15 mouse cellular contexts compared by ENCODE assay signal in the genomic region with DNA sequence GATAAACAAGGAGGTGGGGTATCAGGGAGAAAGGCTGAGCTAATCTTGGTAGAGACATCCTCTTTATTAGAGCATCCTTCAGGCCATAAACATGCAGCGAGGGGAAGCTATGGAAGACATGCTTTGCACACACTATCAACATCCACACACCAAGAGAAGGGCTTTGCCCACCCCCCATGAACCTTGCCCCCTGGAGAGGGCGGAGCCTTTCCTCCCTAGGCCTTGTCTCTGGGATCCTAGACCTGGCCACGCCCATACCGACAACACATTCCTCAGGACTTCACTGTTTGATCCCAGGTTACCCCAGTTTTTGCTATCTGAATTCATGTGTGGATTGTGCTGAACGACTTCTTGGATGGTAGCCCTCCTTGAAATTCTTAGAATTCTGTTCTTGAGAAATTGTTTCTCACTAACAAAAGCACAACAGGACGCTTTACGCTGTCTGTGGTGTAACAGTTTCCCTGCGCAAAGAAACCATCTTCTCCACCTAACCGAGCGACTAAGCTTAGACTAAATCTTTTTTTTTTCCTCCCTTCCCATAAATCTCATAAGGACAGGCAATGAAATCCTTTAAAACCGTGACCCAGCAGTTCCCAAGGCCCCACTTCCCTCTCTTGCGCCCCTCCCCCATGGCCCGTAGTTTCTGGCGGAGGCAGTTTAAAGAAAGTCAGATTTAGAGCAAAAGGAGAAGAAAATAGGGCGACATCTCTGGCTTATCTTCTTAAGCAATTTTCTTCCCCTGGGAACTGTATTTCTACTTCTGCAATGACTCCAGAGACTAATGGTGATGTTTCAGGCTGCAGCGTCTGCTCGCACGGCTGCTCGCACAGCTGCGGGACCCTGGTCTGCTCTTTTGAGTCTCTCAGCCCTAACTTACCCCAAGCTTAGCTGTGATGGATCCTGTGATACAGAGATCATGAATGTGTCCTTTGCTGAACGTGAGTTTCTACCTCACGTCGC. TPM values are rescaled to one million over a fixed set of nuclear protein-coding genes. Genes with fewer than 3 reads are reported as not detected.
DNase-seq lines count a peak whose midpoint lies in the region; ATAC-seq and TF ChIP-seq lines count a peak whose summit lies in the region.
"Had no signal": no experiment of that assay in that cellular context is flagged by ENCODE, and none has a peak within 500 bp of the region (broad histone marks: within the 10 kb centered on the region; RNA-seq: fewer than 3 reads in every experiment).

No protein-coding gene starts in this region.

- dilution Hi-C loops in CH12.LX (cut with MboI; ENCODE audit: extremely low pct_ligation_motif_present, extremely low pct_unique_long_range_greater_than_20kb, low sequenced_read_pairs): no loop called here

- peak overlapping the region; percentile 25 for H3K4me2 ChIP-seq in intestine, embryonic 14.5 days (ENCODE audit: low read length)
- H3K4me2 ChIP-seq in intestine, postnatal 0 days (replicated peaks; ENCODE audit: low read depth): no peak overlapping the region
- no peak overlapping the region; the same call in 1 of the 2 replicates for H3K4me2 ChIP-seq in CH12.LX (ENCODE audit: insufficient read depth, low read depth, poor library complexity, severe bottlenecking)
- H3K4me2 ChIP-seq in limb, embryonic 14.5 days (replicated peaks; ENCODE audit: low read depth, low read length, severe bottlenecking): no peak overlapping the region
- H3K4me2 ChIP-seq: heart, embryonic 13.5 days had no signal

- H3K79me2 ChIP-seq in CH12.LX (replicated peaks; ENCODE audit: control insufficient read depth, extremely low read depth, insufficient read depth, poor library complexity, severe bottlenecking): no peaks in the 10 kb centered on the region

- DNase-seq in intestine, embryonic 14.5 days (ENCODE audit: low spot score): no peak
- DNase-seq in CH12.LX (ENCODE audit: extremely low read depth): peak; percentile 79
- peak; percentile 62 for DNase-seq in embryo, embryonic 10.5 days (ENCODE audit: low spot score)
- peak; percentile 28 for DNase-seq in limb, embryonic 14.5 days (ENCODE audit: low spot score)
- DNase-seq in adrenal gland, postnatal 4 days (ENCODE audit: low spot score in 2 of 2): no peak
- DNase-seq in heart, embryonic 10.5 days (ENCODE audit: low spot score): no peak
- DNase-seq in lung, postnatal 36 days: no peak
- DNase-seq: adrenal gland, postnatal 36 days; cerebellum, adult 9-11 months; layer of hippocampus, postnatal 36 days had no signal

- no peak overlapping the region for H3K4me3 ChIP-seq in intestine, embryonic 14.5 days (ENCODE audit: low read depth, low read length)
- H3K4me3 ChIP-seq in intestine, postnatal 0 days (ENCODE audit: low read depth, low read length): no peak overlapping the region
- H3K4me3 ChIP-seq in CH12.LX (replicated peaks in 1 of 3; ENCODE audit: low read depth in 2 of 3, low read length in 2 of 3, poor library complexity in 1 of 3): no peak overlapping the region
- no peak overlapping the region for H3K4me3 ChIP-seq in limb, embryonic 14.5 days (replicated peaks; ENCODE audit: low read length)
- H3K4me3 ChIP-seq in heart, embryonic 10.5 days: no peak overlapping the region
- H3K4me3 ChIP-seq: heart, embryonic 13.5 days had no signal

- TF ChIP-seq RAD21 in CH12.LX (IDR thresholded peaks at IDR 0.05; ENCODE audit: low read depth, low read length): no peak

- no peaks in the 10 kb centered on the region for H3K9me3 ChIP-seq in intestine, embryonic 14.5 days (ENCODE audit: control insufficient read depth, low read length)
- H3K9me3 ChIP-seq in intestine, postnatal 0 days (ENCODE audit: control insufficient read depth): no peaks in the 10 kb centered on the region
- no peaks in the 10 kb centered on the region for H3K9me3 ChIP-seq in CH12.LX (replicated peaks; ENCODE audit: low read length)
- no peaks in the 10 kb centered on the region for H3K9me3 ChIP-seq in limb, embryonic 14.5 days (ENCODE audit: control insufficient read depth, low read length)
- H3K9me3 ChIP-seq in heart, embryonic 10.5 days: no peaks in the 10 kb centered on the region
- H3K9me3 ChIP-seq: heart, embryonic 13.5 days had no signal

- H3K36me3 ChIP-seq in intestine, embryonic 14.5 days (ENCODE audit: control insufficient read depth, insufficient read depth, low read length): no peaks in the 10 kb centered on the region
- H3K36me3 ChIP-seq in intestine, postnatal 0 days (ENCODE audit: control insufficient read depth, insufficient read depth): no peaks in the 10 kb centered on the region
- no peaks in the 10 kb centered on the region for H3K36me3 ChIP-seq in CH12.LX (replicated peaks in 1 of 2; ENCODE audit: control insufficient read depth in 1 of 2, insufficient read depth in 1 of 2, low read length in 1 of 2)
- H3K36me3 ChIP-seq in limb, embryonic 14.5 days (ENCODE audit: control insufficient read depth, insufficient read depth, low read length): no peaks in the 10 kb centered on the region
- no peaks in the 10 kb centered on the region for H3K36me3 ChIP-seq in heart, embryonic 10.5 days
- H3K36me3 ChIP-seq: heart, embryonic 13.5 days had no signal

- H3K9ac ChIP-seq in intestine, embryonic 14.5 days (ENCODE audit: low read length): no peak overlapping the region
- no peak overlapping the region for H3K9ac ChIP-seq in intestine, postnatal 0 days (ENCODE audit: low read depth, low read length)
- no peak overlapping the region for H3K9ac ChIP-seq in CH12.LX (ENCODE audit: insufficient read depth, low read depth)
- H3K9ac ChIP-seq in limb, embryonic 14.5 days (ENCODE audit: low read depth, low read length, severe bottlenecking): no peak overlapping the region
- H3K9ac ChIP-seq: heart, embryonic 13.5 days; liver, embryonic 14.5 days had no signal

- peaks cover 13% of the 10 kb centered on the region; the same call in 1 of the 2 replicates for H3K4me1 ChIP-seq in intestine, embryonic 14.5 days (replicated peaks; ENCODE audit: control insufficient read depth, insufficient read depth, low read length)
- H3K4me1 ChIP-seq in intestine, postnatal 0 days (replicated peaks; ENCODE audit: control insufficient read depth, insufficient read depth, low read length): no peaks in the 10 kb centered on the region
- H3K4me1 ChIP-seq in CH12.LX (ENCODE audit: control insufficient read depth in 1 of 2, insufficient read depth in 2 of 2): peaks cover 7 to 45% of the 10 kb centered on the region in 2 experiments
- peaks cover 11% of the 10 kb centered on the region for H3K4me1 ChIP-seq in limb, embryonic 14.5 days (ENCODE audit: control insufficient read depth, insufficient read depth, low read length)
- peaks cover 4% of the 10 kb centered on the region; the same call in 1 of the 2 replicates for H3K4me1 ChIP-seq in heart, embryonic 10.5 days
- H3K4me1 ChIP-seq: heart, embryonic 13.5 days had no signal

- no peak for TF ChIP-seq EP300 in CH12.LX (IDR thresholded peaks at IDR 0.05; ENCODE audit: low read length)

- H3K27me3 ChIP-seq in intestine, embryonic 14.5 days (replicated peaks; ENCODE audit: control insufficient read depth, insufficient read depth, low read length): no peaks in the 10 kb centered on the region
- H3K27me3 ChIP-seq in intestine, postnatal 0 days (replicated peaks; ENCODE audit: control insufficient read depth, insufficient read depth, low read length): no peaks in the 10 kb centered on the region
- H3K27me3 ChIP-seq in CH12.LX (replicated peaks): no peaks in the 10 kb centered on the region
- H3K27me3 ChIP-seq in limb, embryonic 14.5 days (ENCODE audit: control insufficient read depth, insufficient read depth, low read length): no peaks in the 10 kb centered on the region
- 0 out of 2 replicates have a peak, but pooled peaks cover 9% of the 10 kb centered on the region for H3K27me3 ChIP-seq in heart, embryonic 10.5 days (ENCODE audit: insufficient read depth, poor library complexity, severe bottlenecking)

- no peak for ATAC-seq in intestine, embryonic 14.5 days (replicated peaks; ENCODE audit: low FRiP score, low TSS enrichment, low read depth)
- no peak for ATAC-seq in intestine, postnatal 0 days
- ATAC-seq in limb, embryonic 14.5 days (ENCODE audit: low FRiP score, low read depth): no peak
- ATAC-seq: hindbrain, postnatal 0 days had no signal

- 46% methylated on average over 23 of the region's 23 CpGs for WGBS in intestine, embryonic 14.5 days
- WGBS in intestine, postnatal 0 days: 67% methylated on average over 23 of the region's 23 CpGs
- WGBS in limb, embryonic 14.5 days: 46% methylated on average over 23 of the region's 23 CpGs
- WGBS in heart, embryonic 10.5 days: 62% methylated on average over 23 of the region's 23 CpGs

- peak overlapping the region; percentile 48 for H3K27ac ChIP-seq in intestine, embryonic 14.5 days (ENCODE audit: low read depth)
- H3K27ac ChIP-seq in intestine, postnatal 0 days (ENCODE audit: low read depth, low read length): no peak overlapping the region
- H3K27ac ChIP-seq in CH12.LX (ENCODE audit: insufficient read depth, low read depth): no peak overlapping the region
- no peak overlapping the region for H3K27ac ChIP-seq in limb, embryonic 14.5 days (replicated peaks; ENCODE audit: low read depth, low read length)
- H3K27ac ChIP-seq in heart, embryonic 10.5 days: no peak overlapping the region
- H3K27ac ChIP-seq: heart, embryonic 13.5 days; hindbrain, postnatal 0 days; liver, embryonic 14.5 days had no signal

- no peak for TF ChIP-seq CTCF in intestine, postnatal 0 days (IDR thresholded peaks at IDR 0.05; ENCODE audit: low read depth)
- no peak for TF ChIP-seq CTCF in CH12.LX (conservative IDR thresholded peaks at IDR 0.05 in 1 of 2, IDR thresholded peaks at IDR 0.05 in 1 of 2; ENCODE audit: low read depth in 2 of 2, low read length in 2 of 2)

- no peak for TF ChIP-seq POLR2A in CH12.LX (IDR thresholded peaks at IDR 0.05; ENCODE audit: low read depth, low read length)
- TF ChIP-seq POLR2A in limb, embryonic 14.5 days (IDR thresholded peaks at IDR 0.05; ENCODE audit: borderline replicate concordance, extremely low read depth, insufficient read depth, insufficient read length): no peak

- in situ Hi-C loops in CH12.LX (cut with MboI; ENCODE audit: low pct_ligation_motif_present, low pct_unique_long_range_greater_than_20kb, low sequenced_read_pairs): loop anchor here (5.0 to 25.0 kb wide), 2 partner anchors 35 to 320 kb away; partner anchors contain the start of gene Cbr3

TF ChIP-seq in CH12.LX, 34 proteins besides CTCF, POLR2A, EP300 and RAD21 (continues in another document):
- peak; percentile 54 for TF ChIP-seq CHD2 (IDR thresholded peaks at IDR 0.05; ENCODE audit: low read length)
- no peak for TF ChIP-seq ZKSCAN1 (IDR thresholded peaks at IDR 0.05; ENCODE audit: borderline replicate concordance, low read depth, low read length)

RNA-seq across cellular contexts. Expression of gene Cldn14, which starts 1.7 kb away (rescaled TPM):
- polyA plus RNA-seq in intestine, embryonic 14.5 days (2014; fragmentation: Nextera tagmentation; extraction: Ambion mirVana): 0.14 TPM in 1 of 2 replicates, not detected in the other
- polyA plus RNA-seq in intestine, postnatal 0 days (2015; fragmentation: Nextera tagmentation; extraction: Ambion mirVana): 2.3 and 2.4 TPM in 2 replicates
- total RNA-seq in CH12.LX (2012; rRNA removed) (0.25 and 0.38 TPM in 2 replicates), CH12.LX (2014; rRNA removed) (0.15 and 0.39 TPM in 2 replicates)
- 0.21 and 0.71 TPM in 2 replicates for polyA plus RNA-seq in CH12.LX (2012; ENCODE audit: insufficient read length, low read depth)
- not detected in 2 replicates for polyA plus RNA-seq in limb, embryonic 14.5 days (2012; rRNA removed)
- not detected in 2 replicates for polyA plus RNA-seq in limb, embryonic 14.5 days (2014; fragmentation: Nextera tagmentation; extraction: Ambion mirVana)
- total RNA-seq in adrenal gland, postnatal 4 days (2021): 1 to 10 TPM in 1 of 2 experiments, not detected in 1; 1.9 TPM
- polyA plus RNA-seq in heart, embryonic 10.5 days (2016; fragmentation: Nextera tagmentation; extraction: Ambion mirVana): not detected in 2 replicates
- total RNA-seq: adrenal gland, postnatal 36 days; hindbrain, postnatal 0 days had no signal
- polyA plus RNA-seq: heart, embryonic 13.5 days; thymus, postnatal 0 days had no signal

Comparison
In these comparisons a context has a peak if more than half of its experiments do, and no peak if none do; other contexts are left out.
1. DNase-seq: peak in CH12.LX (single experiment), embryo, embryonic 10.5 days (single experiment) and limb, embryonic 14.5 days (single experiment); none in intestine, embryonic 14.5 days (single experiment), adrenal gland, postnatal 4 days (0 of 2), heart, embryonic 10.5 days (single experiment) and lung, postnatal 36 days (single experiment).